Mouse (Mus musculus) embryo, embryonic 10.5 days (tissue): ENCODE results near the gene Ddx46.
A peak's percentile ranks its signal among the peaks of the same experiment; 100 is the strongest.
"Not testable (repeated sequence)": the region's sequence is repeated elsewhere in the genome, so short reads cannot be mapped to it uniquely, and the experiment has no call there.

Source experiments
- DNase-seq: peaks from one replicate; pipeline ENCODE4 v3.0.0-alpha.2; 2015; ENCODE audit warnings: low spot score

Gene Ddx46

GRCm38 (mm10) chr13:55634639-55635127 is at the start of gene Ddx46:
Ddx46 (plus strand) TSS chr13:55635027.
- DNase-seq: peak; percentile 91

- DNase-seq: no peak
Measured at GRCm38 (mm10) chr13:55591961-55592490, 42.8 kb upstream of the Ddx46 start.

- peak; percentile 98 for DNase-seq
Measured at GRCm38 (mm10) chr13:55592512-55593253, 42.1 kb upstream of the Ddx46 start.

GRCm38 (mm10) chr13:55593254-55593747 is 41.5 kb upstream of the Ddx46 start:
- no peak for DNase-seq

- DNase-seq: no peak
Measured at GRCm38 (mm10) chr13:55595375-55595774, 39.5 kb upstream of the Ddx46 start.

GRCm38 (mm10) chr13:55596802-55597201 is 38.0 kb upstream of the Ddx46 start:
- no peak for DNase-seq

GRCm38 (mm10) chr13:55599566-55600540 is 35.0 kb upstream of the Ddx46 start, which contains the start of gene B4galt7:
B4galt7 (plus strand) TSS chr13:55599896.
- peak; percentile 83 for DNase-seq

- DNase-seq: peak; percentile 33
Measured at GRCm38 (mm10) chr13:55600657-55601056, 34.2 kb upstream of the Ddx46 start.

- DNase-seq: peak; percentile 92
Measured at GRCm38 (mm10) chr13:55601611-55602010, 33.2 kb upstream of the Ddx46 start.

- no peak for DNase-seq
Measured at GRCm38 (mm10) chr13:55604606-55605005, 30.2 kb upstream of the Ddx46 start.

GRCm38 (mm10) chr13:55606899-55607623 is 27.8 kb upstream of the Ddx46 start:
- no peak for DNase-seq

- no peak for DNase-seq
Measured at GRCm38 (mm10) chr13:55607624-55608006, 27.2 kb upstream of the Ddx46 start.

- DNase-seq: no peak
Measured at GRCm38 (mm10) chr13:55611996-55612395, 22.8 kb upstream of the Ddx46 start.

GRCm38 (mm10) chr13:55613471-55613870 is 21.4 kb upstream of the Ddx46 start:
- DNase-seq: no peak

- DNase-seq: no peak
Measured at GRCm38 (mm10) chr13:55619328-55619727, 15.5 kb upstream of the Ddx46 start.

GRCm38 (mm10) chr13:55620275-55620674 is 14.6 kb upstream of the Ddx46 start:
- no peak for DNase-seq

GRCm38 (mm10) chr13:55622156-55622648 is 12.6 kb upstream of the Ddx46 start:
- DNase-seq: not testable (repeated sequence)

- peak; percentile 97 for DNase-seq
Measured at GRCm38 (mm10) chr13:55622649-55623541, 11.9 kb upstream of the Ddx46 start, which contains the start of gene Caml. Caml (plus strand) TSS chr13:55623005.

GRCm38 (mm10) chr13:55635146-55635571 is 332 bp downstream of the Ddx46 start:
- DNase-seq: no peak
